Mouse (Mus musculus): ENCODE measurements at regions not wholly inside any gene's neighbourhood (a gene's known extent, or its start where the extent isn't known, plus 50 kb on each side); places are given as distances from the start of the nearest gene placed in this dataset.

GRCm38 (mm10) chr5:80551673-80552072, 468.3 kb upstream of the Adgrl3 start:
- no peaks in the 10 kb centered on the region for H3K79me2 ChIP-seq (ENCODE audit: control insufficient read depth, insufficient read depth)
- H3K36me3 ChIP-seq (ENCODE audit: control insufficient read depth, insufficient read depth): no peaks in the 10 kb centered on the region
- H3K4me3 ChIP-seq: no peak overlapping the region
- H3ac ChIP-seq (ENCODE audit: control insufficient read depth, insufficient read length): no peak overlapping the region
- peak overlapping the region; percentile 31 for H3K4me2 ChIP-seq (ENCODE audit: low read depth)
- TF ChIP-seq POLR2AphosphoS2 (IDR thresholded peaks at IDR 0.05; ENCODE audit: insufficient read length, low read depth) (no peak), SRF (IDR thresholded peaks at IDR 0.05; ENCODE audit: control insufficient read depth, insufficient read length, low read depth) (no peak), E2F4 (IDR thresholded peaks at IDR 0.05; ENCODE audit: insufficient read depth) (no peak), TCF3 (IDR thresholded peaks at IDR 0.05; ENCODE audit: insufficient read length, low read depth) (no peak), USF1 (IDR thresholded peaks at IDR 0.05; ENCODE audit: low read depth) (no peak), REST (IDR thresholded peaks at IDR 0.05; ENCODE audit: insufficient read depth, insufficient read length) (no peak), MYOG (IDR thresholded peaks at IDR 0.05; ENCODE audit: control insufficient read depth in 1 of 3, insufficient read depth in 1 of 3, insufficient read length in 2 of 3, low read depth in 2 of 3) (no peak), POLR2A (IDR thresholded peaks at IDR 0.05; ENCODE audit: insufficient read length, low read depth) (no peak), MYOD1 (IDR thresholded peaks at IDR 0.05; ENCODE audit: control insufficient read depth in 1 of 3, insufficient read length in 2 of 3, low read depth in 2 of 3) (no peak), TCF12 (IDR thresholded peaks at IDR 0.05; ENCODE audit: insufficient read depth, poor library complexity, severe bottlenecking) (no peak), MAX (IDR thresholded peaks at IDR 0.05; ENCODE audit: low read depth) (no peak), CEBPB (IDR thresholded peaks at IDR 0.05; ENCODE audit: insufficient read depth, poor library complexity, severe bottlenecking) (no peak)
- H3K27me3 ChIP-seq (ENCODE audit: control insufficient read depth, insufficient read depth, insufficient read length): no peaks in the 10 kb centered on the region

- Histone ChIP-seq H3K36me3 (ENCODE audit: control insufficient read depth, insufficient read depth) (no peaks in the 10 kb centered on the region), H3K4me3 (no peak overlapping the region), H3K27me3 (ENCODE audit: control insufficient read depth, insufficient read depth, insufficient read length) (no peaks in the 10 kb centered on the region), H3K4me2 (ENCODE audit: low read depth) (no peak overlapping the region), H3K79me2 (ENCODE audit: control insufficient read depth, insufficient read depth) (no peaks in the 10 kb centered on the region), H3ac (ENCODE audit: control insufficient read depth, insufficient read length) (no peak overlapping the region)
- TF ChIP-seq POLR2AphosphoS2 (IDR thresholded peaks at IDR 0.05; ENCODE audit: insufficient read length, low read depth) (no peak), SRF (IDR thresholded peaks at IDR 0.05; ENCODE audit: control insufficient read depth, insufficient read length, low read depth) (no peak), MYOD1 (IDR thresholded peaks at IDR 0.05; ENCODE audit: control insufficient read depth in 1 of 3, insufficient read length in 2 of 3, low read depth in 2 of 3) (no peak), TCF12 (IDR thresholded peaks at IDR 0.05; ENCODE audit: insufficient read depth, poor library complexity, severe bottlenecking) (no peak), CEBPB (IDR thresholded peaks at IDR 0.05; ENCODE audit: insufficient read depth, poor library complexity, severe bottlenecking) (no peak), E2F4 (IDR thresholded peaks at IDR 0.05; ENCODE audit: insufficient read depth) (no peak), MAX (IDR thresholded peaks at IDR 0.05; ENCODE audit: low read depth) (no peak), TCF3 (IDR thresholded peaks at IDR 0.05; ENCODE audit: insufficient read length, low read depth) (no peak), REST (IDR thresholded peaks at IDR 0.05; ENCODE audit: insufficient read depth, insufficient read length) (no peak), MYOG (IDR thresholded peaks at IDR 0.05; ENCODE audit: control insufficient read depth in 1 of 3, insufficient read depth in 1 of 3, insufficient read length in 2 of 3, low read depth in 2 of 3) (no peak)
These were observed 441.2 kb upstream of the Adgrl3 start for GRCm38 (mm10) chr5:80578741-80579140.

GRCm38 (mm10) chr5:80611571-80611970, 408.4 kb upstream of the Adgrl3 start:
- H3K4me2 ChIP-seq (ENCODE audit: low read depth): no peak overlapping the region
- H3K4me3 ChIP-seq: no peak overlapping the region
- no peaks in the 10 kb centered on the region for H3K79me2 ChIP-seq (ENCODE audit: control insufficient read depth, insufficient read depth)
- no peak overlapping the region for H3ac ChIP-seq (ENCODE audit: control insufficient read depth, insufficient read length)
- no peaks in the 10 kb centered on the region for H3K36me3 ChIP-seq (ENCODE audit: control insufficient read depth, insufficient read depth)
- no peaks in the 10 kb centered on the region for H3K27me3 ChIP-seq (ENCODE audit: control insufficient read depth, insufficient read depth, insufficient read length)
- TF ChIP-seq POLR2AphosphoS2 (IDR thresholded peaks at IDR 0.05; ENCODE audit: insufficient read length, low read depth) (no peak), MYOD1 (IDR thresholded peaks at IDR 0.05; ENCODE audit: control insufficient read depth in 1 of 3, insufficient read length in 2 of 3, low read depth in 2 of 3) (no peak), SRF (IDR thresholded peaks at IDR 0.05; ENCODE audit: control insufficient read depth, insufficient read length, low read depth) (no peak), TCF12 (IDR thresholded peaks at IDR 0.05; ENCODE audit: insufficient read depth, poor library complexity, severe bottlenecking) (no peak), POLR2A (IDR thresholded peaks at IDR 0.05; ENCODE audit: insufficient read length, low read depth) (no peak), MYOG (IDR thresholded peaks at IDR 0.05; ENCODE audit: control insufficient read depth in 1 of 3, insufficient read depth in 1 of 3, insufficient read length in 2 of 3, low read depth in 2 of 3) (no peak), MAX (IDR thresholded peaks at IDR 0.05; ENCODE audit: low read depth) (no peak), CEBPB (IDR thresholded peaks at IDR 0.05; ENCODE audit: insufficient read depth, poor library complexity, severe bottlenecking) (no peak), TCF3 (IDR thresholded peaks at IDR 0.05; ENCODE audit: insufficient read length, low read depth) (no peak), USF1 (IDR thresholded peaks at IDR 0.05; ENCODE audit: low read depth) (no peak), REST (IDR thresholded peaks at IDR 0.05; ENCODE audit: insufficient read depth, insufficient read length) (no peak), E2F4 (IDR thresholded peaks at IDR 0.05; ENCODE audit: insufficient read depth) (no peak)

- TF ChIP-seq TCF12 (IDR thresholded peaks at IDR 0.05; ENCODE audit: insufficient read depth, poor library complexity, severe bottlenecking) (no peak), POLR2A (IDR thresholded peaks at IDR 0.05; ENCODE audit: insufficient read length, low read depth) (no peak), USF1 (IDR thresholded peaks at IDR 0.05; ENCODE audit: low read depth) (no peak), TCF3 (IDR thresholded peaks at IDR 0.05; ENCODE audit: insufficient read length, low read depth) (no peak), MAX (IDR thresholded peaks at IDR 0.05; ENCODE audit: low read depth) (no peak)
- Histone ChIP-seq H3K36me3 (ENCODE audit: control insufficient read depth, insufficient read depth) (no peaks in the 10 kb centered on the region), H3ac (ENCODE audit: control insufficient read depth, insufficient read length) (no peak overlapping the region), H3K4me2 (ENCODE audit: low read depth) (no peak overlapping the region), H3K4me3 (no peak overlapping the region), H3K27me3 (ENCODE audit: control insufficient read depth, insufficient read depth, insufficient read length) (no peaks in the 10 kb centered on the region), H3K79me2 (ENCODE audit: control insufficient read depth, insufficient read depth) (no peaks in the 10 kb centered on the region)
These were observed 392.7 kb upstream of the Adgrl3 start for GRCm38 (mm10) chr5:80627225-80627624.

GRCm38 (mm10) chr5:80659043-80659442, 360.9 kb upstream of the Adgrl3 start:
- TF ChIP-seq TCF12 (IDR thresholded peaks at IDR 0.05; ENCODE audit: insufficient read depth, poor library complexity, severe bottlenecking) (no peak), REST (IDR thresholded peaks at IDR 0.05; ENCODE audit: insufficient read depth, insufficient read length) (no peak), MYOG (IDR thresholded peaks at IDR 0.05; ENCODE audit: control insufficient read depth in 1 of 3, insufficient read depth in 1 of 3, insufficient read length in 2 of 3, low read depth in 2 of 3) (no peak), CEBPB (IDR thresholded peaks at IDR 0.05; ENCODE audit: insufficient read depth, poor library complexity, severe bottlenecking) (no peak), TCF3 (IDR thresholded peaks at IDR 0.05; ENCODE audit: insufficient read length, low read depth) (no peak), POLR2AphosphoS2 (IDR thresholded peaks at IDR 0.05; ENCODE audit: insufficient read length, low read depth) (no peak), POLR2A (IDR thresholded peaks at IDR 0.05; ENCODE audit: insufficient read length, low read depth) (no peak), MYOD1 (IDR thresholded peaks at IDR 0.05; ENCODE audit: control insufficient read depth in 1 of 3, insufficient read length in 2 of 3, low read depth in 2 of 3) (no peak), SRF (IDR thresholded peaks at IDR 0.05; ENCODE audit: control insufficient read depth, insufficient read length, low read depth) (no peak), MAX (IDR thresholded peaks at IDR 0.05; ENCODE audit: low read depth) (no peak), USF1 (IDR thresholded peaks at IDR 0.05; ENCODE audit: low read depth) (no peak), E2F4 (IDR thresholded peaks at IDR 0.05; ENCODE audit: insufficient read depth) (no peak)
- Histone ChIP-seq H3ac (ENCODE audit: control insufficient read depth, insufficient read length) (no peak overlapping the region), H3K4me2 (ENCODE audit: low read depth) (no peak overlapping the region), H3K4me3 (no peak overlapping the region), H3K79me2 (ENCODE audit: control insufficient read depth, insufficient read depth) (no peaks in the 10 kb centered on the region), H3K36me3 (ENCODE audit: control insufficient read depth, insufficient read depth) (no peaks in the 10 kb centered on the region), H3K27me3 (ENCODE audit: control insufficient read depth, insufficient read depth, insufficient read length) (no peaks in the 10 kb centered on the region)

All from myocyte (in vitro differentiated cells).